Mouse (Mus musculus): ENCODE data around the gene C1qbp.

DNA sequence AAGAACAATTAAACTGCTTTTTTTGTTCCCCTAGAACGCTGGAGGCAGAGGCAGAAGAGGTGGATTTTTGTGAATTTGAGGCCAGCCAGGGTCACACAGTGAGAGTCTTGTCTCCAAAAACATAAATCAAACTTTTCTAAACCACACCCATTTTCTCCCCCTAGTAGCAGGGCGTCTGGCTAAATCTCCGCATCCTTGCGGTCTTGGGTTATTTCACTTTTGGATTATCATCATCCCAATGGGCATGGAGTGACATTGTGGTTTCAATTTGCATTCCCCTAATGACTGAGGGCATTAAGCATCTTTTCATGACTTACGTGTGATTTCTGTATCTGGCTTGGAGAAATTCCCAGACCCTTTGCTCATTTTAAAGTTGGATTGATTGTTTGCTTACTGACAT lies 51.4 kb downstream of the C1qbp start:
- TF ChIP-seq POLR2A (IDR thresholded peaks at IDR 0.05; ENCODE audit: insufficient read depth, low read depth, low read length) (no peak), CTCF (IDR thresholded peaks at IDR 0.05) (no peak), EP300 (IDR thresholded peaks at IDR 0.05; ENCODE audit: insufficient read depth, low read depth, low read length) (no peak)

Data from heart, adult 2 months (tissue).